Mouse (Mus musculus) limb, embryonic 14.5 days (tissue): ENCODE measurements around the gene Serpinb6a. TPM values are rescaled to one million over a fixed set of nuclear protein-coding genes. Genes with fewer than 3 reads are reported as not detected.
A peak's percentile ranks its signal among the peaks of the same experiment; 100 is the strongest.

Source experiments
- ATAC-seq: fragments of 200-750 bp; cut with Nextera tagmentation; 2 replicates; pipeline ENCODE4 v1.8.0; 2017; ENCODE audit warnings: low read depth, moderate number of reproducible peaks, moderate TSS enrichment; ENCODE audit not compliant: low FRiP score
- DNase-seq: peaks from one replicate; pipeline ENCODE4 v3.0.0-alpha.2; 2015; ENCODE audit warnings: low spot score
- H3K27ac ChIP-seq: fragments of 300-500 bp; sonication (generic); replicated peaks from 2 replicates; pipeline ENCODE4 v1.5.1; 2014; ENCODE audit warnings: low read depth, mild to moderate bottlenecking, low read length, moderate library complexity, mixed read lengths
- H3K27me3 ChIP-seq: fragments of 300-500 bp; sonication (generic); 2 replicates; pipeline ENCODE4 v1.6.1; 2014; ENCODE audit warnings: low read length, mixed read lengths; ENCODE audit not compliant: control insufficient read depth, insufficient read depth
- H3K36me3 ChIP-seq: fragments of 300-500 bp; sonication (generic); 2 replicates; pipeline ENCODE4 v1.6.1; 2014; ENCODE audit warnings: mild to moderate bottlenecking, low read length, moderate library complexity, mixed read lengths; ENCODE audit not compliant: control insufficient read depth, insufficient read depth
- H3K4me1 ChIP-seq: fragments of 300-500 bp; sonication (generic); 2 replicates; pipeline ENCODE4 v1.6.1; 2014; ENCODE audit warnings: antibody characterized with exemption, low read length, mixed read lengths; ENCODE audit not compliant: control insufficient read depth, insufficient read depth
- H3K4me2 ChIP-seq: fragments of 300-500 bp; sonication (generic); replicated peaks from 2 replicates; pipeline ENCODE4 v1.6.1; 2014; ENCODE audit warnings: low read depth, mild to moderate bottlenecking, low read length, moderate library complexity; ENCODE audit not compliant: severe bottlenecking
- H3K4me3 ChIP-seq: fragments of 300-500 bp; sonication (generic); replicated peaks from 2 replicates; pipeline ENCODE4 v1.5.1; 2014; ENCODE audit warnings: low read length
- H3K9ac ChIP-seq: fragments of 300-500 bp; sonication (generic); 2 replicates; pipeline ENCODE4 v1.6.1; 2014; ENCODE audit warnings: mild to moderate bottlenecking, low read depth, low read length, moderate library complexity; ENCODE audit not compliant: severe bottlenecking
- H3K9me3 ChIP-seq: fragments of 300-500 bp; sonication (generic); 2 replicates; pipeline ENCODE4 v1.6.1; 2016; ENCODE audit warnings: low read length; ENCODE audit not compliant: control insufficient read depth
- POLR2A ChIP-seq: fragments of 200-500 bp; IDR thresholded peaks from 2 replicates; pipeline ENCODE4 v1.8.0; 2012; ENCODE audit warnings: inconsistent platforms, mild to moderate bottlenecking, moderate library complexity, borderline replicate concordance; ENCODE audit not compliant: insufficient read depth, insufficient read length; ENCODE audit errors: extremely low read depth
- WGBS: fragments of 180-500 bp; shearing (Covaris S2); extraction: QIAGEN DNeasy Blood & Tissue Kit; methylation state at CpG from one replicate; pipeline ENCODE4 v1.1.7; 2014; 5-methylcytosine and 5-hydroxymethylcytosine counted together
- polyA plus RNA-seq, 2 experiments: library from polyadenylated mRNA; depleted of rRNA in 1 of 2; stranded (reverse) in 1 of 2; unstranded in 1 of 2; fragments of >200 nt; fragmentation: Nextera tagmentation in 1 of 2; extraction: Ambion mirVana in 1 of 2; gene quantifications; 2 replicates each; pipeline versions ENCODE4 v1.2.1 to v1.2.3; 2012 to 2014

Gene Serpinb6a
- polyA plus RNA-seq, 2 experiments = 61.7 to 83.2 TPM

- ATAC-seq = no peak
- WGBS = 90% methylated on average over 2 of the region's 2 CpGs
Measured at GRCm38 (mm10) chr13:33959771-33960170, 42.8 kb downstream of the Serpinb6a start.

GRCm38 (mm10) chr13:33956571-33957421 is 45.8 kb downstream of the Serpinb6a start:
- 0 out of 2 replicates have a peak, but pooled peaks have one; percentile 37 for ATAC-seq
- no peak overlapping the region for H3K4me2 ChIP-seq
- WGBS = 36% methylated on average over 6 of the region's 6 CpGs

More at GRCm38 (mm10) chr13:33959771-33960170, 42.8 kb downstream of the Serpinb6a start:
- Histone ChIP-seq H3K4me1 (no peaks in the 10 kb centered on the region), H3K4me2 (no peak overlapping the region), H3K36me3 (no peaks in the 10 kb centered on the region), H3K4me3 (no peak overlapping the region), H3K9me3 (no peaks in the 10 kb centered on the region), H3K9ac (no peak overlapping the region), H3K27ac (no peak overlapping the region), H3K27me3 (no peaks in the 10 kb centered on the region)
- DNase-seq = no peak
- TF ChIP-seq POLR2A = no peak

DNA sequence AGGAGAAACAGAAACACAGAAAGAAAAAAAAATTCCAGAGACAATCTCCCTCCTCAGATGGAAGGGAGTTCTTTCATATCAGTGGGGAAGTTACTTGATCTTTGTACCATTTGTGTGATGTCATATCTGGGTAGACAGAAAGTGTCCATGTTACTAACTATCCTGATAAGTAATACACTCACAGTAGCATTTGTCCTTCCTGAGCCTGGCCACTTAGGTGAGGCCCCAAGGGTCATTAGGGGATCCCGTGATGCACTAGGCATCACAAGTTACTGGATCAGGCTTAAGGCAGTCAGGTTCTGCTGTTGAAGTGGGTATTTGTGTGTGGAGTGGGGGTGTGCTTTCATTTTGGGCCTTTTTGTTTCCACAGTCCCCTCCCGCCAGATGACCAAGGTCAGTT is 49.6 kb downstream of the Serpinb6a start:
- Histone ChIP-seq H3K27me3 (no peaks in the 10 kb centered on the region), H3K27ac (no peak overlapping the region), H3K9me3 (no peaks in the 10 kb centered on the region), H3K4me2 (no peak overlapping the region), H3K4me3 (no peak overlapping the region), H3K4me1 (no peaks in the 10 kb centered on the region), H3K9ac (no peak overlapping the region), H3K36me3 (no peaks in the 10 kb centered on the region)
- no peak for TF ChIP-seq POLR2A
- WGBS = 68% methylated on average over 2 of the region's 2 CpGs
- DNase-seq = no peak
- no peak for ATAC-seq

More at GRCm38 (mm10) chr13:33956571-33957421, 45.8 kb downstream of the Serpinb6a start:
- Histone ChIP-seq H3K9ac (no peak overlapping the region), H3K27ac (no peak overlapping the region), H3K9me3 (no peaks in the 10 kb centered on the region), H3K4me3 (no peak overlapping the region), H3K36me3 (no peaks in the 10 kb centered on the region), H3K4me1 (no peaks in the 10 kb centered on the region), H3K27me3 (no peaks in the 10 kb centered on the region)
- peak; percentile 72 for DNase-seq
- no peak for TF ChIP-seq POLR2A

GRCm38 (mm10) chr13:33952075-33952449 is 50.5 kb downstream of the Serpinb6a start:
- no peak overlapping the region for H3K9ac ChIP-seq
- TF ChIP-seq POLR2A = no peak
- no peak overlapping the region for H3K4me3 ChIP-seq
- no peak for DNase-seq
- no peaks in the 10 kb centered on the region for H3K4me1 ChIP-seq
- no peaks in the 10 kb centered on the region for H3K27me3 ChIP-seq
- no peak overlapping the region for H3K27ac ChIP-seq
- ATAC-seq = no peak
- H3K4me2 ChIP-seq = no peak overlapping the region
- H3K36me3 ChIP-seq = no peaks in the 10 kb centered on the region
- WGBS = 84% methylated on average over 1 of the region's 1 CpGs
- H3K9me3 ChIP-seq = no peaks in the 10 kb centered on the region

GRCm38 (mm10) chr13:33951308-33952074 is 51.1 kb downstream of the Serpinb6a start:
- no peak overlapping the region for H3K9ac ChIP-seq
- DNase-seq (no peak), ATAC-seq (no peak)
- no peak overlapping the region for H3K27ac ChIP-seq
- 85% methylated on average over 4 of the region's 4 CpGs for WGBS
- H3K27me3 ChIP-seq = no peaks in the 10 kb centered on the region
- no peaks in the 10 kb centered on the region for H3K36me3 ChIP-seq
- no peaks in the 10 kb centered on the region for H3K9me3 ChIP-seq
- TF ChIP-seq POLR2A = no peak
- H3K4me2 ChIP-seq = no peak overlapping the region
- no peak overlapping the region for H3K4me3 ChIP-seq
- H3K4me1 ChIP-seq = no peaks in the 10 kb centered on the region
